Mouse (Mus musculus) C2C12 (cell line): Measurements from ENCODE around the gene Cyb561d2.

Source experiments
- CEBPB ChIP-seq: IDR thresholded peaks from one replicate; pipeline ENCODE4 v1.6.1; 2011; ENCODE audit warnings: low read depth, mild to moderate bottlenecking, control low read depth, moderate library complexity
- CTCF ChIP-seq: IDR thresholded peaks from one replicate; pipeline ENCODE4 v1.5.1; 2011; ENCODE audit not compliant: control insufficient read depth, insufficient read depth, insufficient read length
- MAX ChIP-seq: IDR thresholded peaks from one replicate; pipeline ENCODE4 v1.6.1; 2011; ENCODE audit warnings: mild to moderate bottlenecking, control low read depth
- MYOD1 ChIP-seq: IDR thresholded peaks from one replicate; pipeline ENCODE4 v1.6.1; 2011; ENCODE audit warnings: low read depth; ENCODE audit not compliant: control insufficient read depth, insufficient read length
- MYOG ChIP-seq: IDR thresholded peaks from one replicate; pipeline ENCODE4 v1.6.1; 2011; ENCODE audit not compliant: control insufficient read depth, insufficient read length; ENCODE audit errors: extremely low read depth
- USF1 ChIP-seq: IDR thresholded peaks from one replicate; pipeline ENCODE4 v1.6.1; 2011; ENCODE audit warnings: low read depth, mild to moderate bottlenecking, control low read depth, moderate library complexity

DNA sequence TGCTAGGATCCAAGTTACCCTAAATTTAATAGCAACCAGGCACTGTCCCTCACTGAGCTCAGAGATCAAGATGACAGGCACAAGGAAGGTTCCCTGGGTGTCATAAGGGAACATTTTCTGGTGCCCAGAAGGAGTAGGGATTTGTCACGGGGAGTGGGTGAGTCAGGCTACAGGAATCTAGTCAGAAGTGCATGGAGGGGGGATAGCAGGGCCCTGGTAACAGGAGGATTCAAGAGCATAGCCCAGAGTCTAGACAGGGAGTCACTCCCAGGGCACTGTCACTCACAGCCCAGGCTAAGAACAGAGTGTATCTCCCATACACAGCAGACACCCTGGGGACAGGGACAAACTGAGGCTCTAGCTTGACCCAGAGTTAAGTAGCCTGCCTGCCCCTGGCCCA lies 48.5 kb downstream of the Cyb561d2 start:
- TF ChIP-seq CTCF (no peak), CEBPB (no peak), MAX (no peak), USF1 (no peak), MYOD1 (no peak), MYOG (no peak)
